Mouse (Mus musculus) embryo, embryonic 10.5 days (tissue): ENCODE data around the gene Ugt1a1.
"Not testable (repeated sequence)": the region's sequence is repeated elsewhere in the genome, so short reads cannot be mapped to it uniquely, and the experiment has no call there.

Experiments used
- DNase-seq: peaks from one replicate; pipeline ENCODE4 v3.0.0-alpha.2; 2015; ENCODE audit warnings: low spot score

The Ugt1a1 gene

GRCm38 (mm10) chr1:88218051-88218450 is 6.3 kb downstream of the Ugt1a1 start:
- peak; percentile 12 for DNase-seq

- no peak for DNase-seq
Observed at GRCm38 (mm10) chr1:88218591-88218990, 6.8 kb downstream of the Ugt1a1 start.

- no peak for DNase-seq
Observed at GRCm38 (mm10) chr1:88219054-88219453, 7.3 kb downstream of the Ugt1a1 start.

GRCm38 (mm10) chr1:88220336-88220735 is 8.6 kb downstream of the Ugt1a1 start:
- DNase-seq = no peak

- no peak for DNase-seq
Observed at GRCm38 (mm10) chr1:88222216-88222615, 10.5 kb downstream of the Ugt1a1 start.

- DNase-seq = not testable (repeated sequence)
Observed at GRCm38 (mm10) chr1:88223011-88223515, 11.3 kb downstream of the Ugt1a1 start.

GRCm38 (mm10) chr1:88223591-88223990 is 11.8 kb downstream of the Ugt1a1 start:
- DNase-seq = no peak

GRCm38 (mm10) chr1:88224029-88224776 is 12.4 kb downstream of the Ugt1a1 start:
- no peak for DNase-seq

- not testable (repeated sequence) for DNase-seq
Observed at GRCm38 (mm10) chr1:88225301-88225700, 13.5 kb downstream of the Ugt1a1 start.

- DNase-seq = no peak
Observed at GRCm38 (mm10) chr1:88225741-88226140, 14.0 kb downstream of the Ugt1a1 start.

GRCm38 (mm10) chr1:88226670-88227379 is 15.1 kb downstream of the Ugt1a1 start, which contains the start of gene Mroh2a:
TSS of gene Mroh2a (plus strand) at chr1:88226986.
- DNase-seq = no peak

GRCm38 (mm10) chr1:88227482-88227881 is 15.7 kb downstream of the Ugt1a1 start:
- DNase-seq = no peak

GRCm38 (mm10) chr1:88228121-88228520 is 16.4 kb downstream of the Ugt1a1 start:
- no peak for DNase-seq

- DNase-seq = no peak
Observed at GRCm38 (mm10) chr1:88229566-88229965, 17.8 kb downstream of the Ugt1a1 start.

GRCm38 (mm10) chr1:88229986-88230385 is 18.2 kb downstream of the Ugt1a1 start:
- no peak for DNase-seq

- no peak for DNase-seq
Observed at GRCm38 (mm10) chr1:88230421-88230820, 18.7 kb downstream of the Ugt1a1 start.

- DNase-seq = no peak
Observed at GRCm38 (mm10) chr1:88230981-88231802, 19.4 kb downstream of the Ugt1a1 start.

- DNase-seq = no peak
Observed at GRCm38 (mm10) chr1:88231803-88232499, 20.2 kb downstream of the Ugt1a1 start.

GRCm38 (mm10) chr1:88232664-88233380 is 21.1 kb downstream of the Ugt1a1 start:
- DNase-seq = no peak

- DNase-seq = no peak
Observed at GRCm38 (mm10) chr1:88233421-88234247, 21.9 kb downstream of the Ugt1a1 start.
